Mouse (Mus musculus): ENCODE data around the gene Ccdc162. TPM values are rescaled to one million over a fixed set of nuclear protein-coding genes. Genes with fewer than 3 reads are reported as not detected.

Gene Ccdc162
- total and polyA plus RNA-seq, 2 experiments from 2014 or later: 1.2 to 3.2 TPM

DNA sequence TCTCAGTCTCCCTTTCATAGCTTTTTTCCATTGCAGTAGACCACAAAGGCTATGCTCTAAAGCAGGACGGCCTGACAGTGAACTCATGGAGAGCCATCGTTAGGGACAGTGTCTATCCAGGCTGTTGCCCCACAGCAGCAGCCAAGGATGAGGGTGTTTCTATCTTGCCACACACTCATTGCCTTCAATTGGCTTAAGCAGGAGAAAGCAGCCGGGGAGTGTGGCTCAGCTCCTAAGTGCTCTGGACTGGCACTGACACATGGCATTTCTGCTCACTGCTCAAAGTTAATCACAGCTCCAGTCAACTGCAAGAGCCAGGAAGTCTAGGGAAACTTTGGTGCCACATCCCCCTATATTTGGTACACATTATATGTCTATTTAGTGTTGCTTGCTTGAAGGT lies 64.9 kb downstream of the Ccdc162 start:
- Histone ChIP-seq H3K27ac (ENCODE audit: low read depth, low read length) (no peak overlapping the region), H3K9me3 (ENCODE audit: low read length) (no peaks in the 10 kb centered on the region), H3K36me3 (ENCODE audit: insufficient read depth) (no peaks in the 10 kb centered on the region), H3K4me2 (ENCODE audit: low read depth) (no peak overlapping the region), H3K4me1 (ENCODE audit: insufficient read depth) (no peaks in the 10 kb centered on the region), H3K27me3 (ENCODE audit: insufficient read depth, low read length) (no peaks in the 10 kb centered on the region), H3K4me3 (ENCODE audit: low read depth, low read length) (no peak overlapping the region), H3K9ac (no peak overlapping the region)
- DNase-seq (no peak), ATAC-seq (no peak)
- WGBS: 55% methylated on average over 3 of the region's 3 CpGs
- no peak for TF ChIP-seq CTCF (IDR thresholded peaks at IDR 0.05; ENCODE audit: low read depth)

DNA sequence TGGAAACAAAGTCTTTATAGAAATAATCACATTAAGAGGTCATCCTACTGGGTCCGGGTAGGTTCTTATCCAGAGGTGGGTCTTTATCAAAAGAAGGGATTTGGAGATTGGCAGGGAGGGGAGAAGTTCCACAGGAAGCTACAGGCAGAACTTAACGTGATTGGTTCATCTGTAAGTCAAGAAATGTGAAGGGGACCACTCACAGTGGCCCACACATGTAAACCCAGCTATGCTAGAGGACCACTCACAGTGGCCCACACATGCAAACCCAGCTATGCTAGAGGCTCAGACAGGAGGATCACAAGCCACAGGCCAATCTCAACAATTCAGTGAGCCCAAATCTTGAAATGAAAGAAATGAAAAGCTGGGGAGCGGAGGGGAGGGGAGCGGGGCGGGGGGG lies 67.2 kb downstream of the Ccdc162 start:
- no peaks in the 10 kb centered on the region for H3K27me3 ChIP-seq (ENCODE audit: insufficient read depth, low read length)
- DNase-seq (no peak), ATAC-seq (no peak)
- no peaks in the 10 kb centered on the region for H3K4me1 ChIP-seq (ENCODE audit: insufficient read depth)
- 92% methylated on average over 3 of the region's 5 CpGs for WGBS
- no peak overlapping the region for H3K27ac ChIP-seq (ENCODE audit: low read depth, low read length)
- no peaks in the 10 kb centered on the region for H3K36me3 ChIP-seq (ENCODE audit: insufficient read depth)
- no peak overlapping the region for H3K4me3 ChIP-seq (ENCODE audit: low read depth, low read length)
- no peak overlapping the region for H3K9ac ChIP-seq
- H3K4me2 ChIP-seq (ENCODE audit: low read depth): no peak overlapping the region
- no peak for TF ChIP-seq CTCF (IDR thresholded peaks at IDR 0.05; ENCODE audit: low read depth)
- H3K9me3 ChIP-seq (ENCODE audit: low read length): no peaks in the 10 kb centered on the region

DNA sequence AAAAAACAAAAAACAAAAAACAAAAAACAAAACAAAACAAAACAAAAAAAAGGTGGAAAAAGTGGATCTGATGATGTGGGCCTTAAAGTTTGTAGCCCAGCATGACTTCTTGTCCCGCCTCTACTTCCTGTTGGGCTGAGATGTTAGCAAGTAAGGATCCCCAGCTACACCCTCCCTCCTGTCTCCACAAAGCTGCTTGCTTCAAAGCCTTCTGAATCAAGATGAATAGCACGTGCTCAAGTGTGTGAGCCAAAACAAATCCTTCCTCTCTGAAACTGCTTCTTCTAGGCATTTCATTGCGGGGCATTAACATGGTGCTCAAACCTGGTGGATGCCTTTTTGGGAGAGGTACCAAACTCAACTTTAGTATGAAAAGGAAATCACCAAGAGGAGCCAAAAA lies 77.7 kb downstream of the Ccdc162 start:
- Histone ChIP-seq H3K4me2 (ENCODE audit: low read depth) (no peak overlapping the region), H3K36me3 (ENCODE audit: insufficient read depth) (no peaks in the 10 kb centered on the region), H3K9me3 (ENCODE audit: low read length) (no peaks in the 10 kb centered on the region), H3K4me1 (ENCODE audit: insufficient read depth) (no peaks in the 10 kb centered on the region), H3K27ac (ENCODE audit: low read depth, low read length) (no peak overlapping the region), H3K27me3 (ENCODE audit: insufficient read depth, low read length) (no peaks in the 10 kb centered on the region), H3K4me3 (ENCODE audit: low read depth, low read length) (no peak overlapping the region), H3K9ac (no peak overlapping the region)
- ATAC-seq (no peak), DNase-seq (no peak)
- WGBS: 75% methylated on average over 3 of the region's 3 CpGs
- no peak for TF ChIP-seq CTCF (IDR thresholded peaks at IDR 0.05; ENCODE audit: low read depth)

DNA sequence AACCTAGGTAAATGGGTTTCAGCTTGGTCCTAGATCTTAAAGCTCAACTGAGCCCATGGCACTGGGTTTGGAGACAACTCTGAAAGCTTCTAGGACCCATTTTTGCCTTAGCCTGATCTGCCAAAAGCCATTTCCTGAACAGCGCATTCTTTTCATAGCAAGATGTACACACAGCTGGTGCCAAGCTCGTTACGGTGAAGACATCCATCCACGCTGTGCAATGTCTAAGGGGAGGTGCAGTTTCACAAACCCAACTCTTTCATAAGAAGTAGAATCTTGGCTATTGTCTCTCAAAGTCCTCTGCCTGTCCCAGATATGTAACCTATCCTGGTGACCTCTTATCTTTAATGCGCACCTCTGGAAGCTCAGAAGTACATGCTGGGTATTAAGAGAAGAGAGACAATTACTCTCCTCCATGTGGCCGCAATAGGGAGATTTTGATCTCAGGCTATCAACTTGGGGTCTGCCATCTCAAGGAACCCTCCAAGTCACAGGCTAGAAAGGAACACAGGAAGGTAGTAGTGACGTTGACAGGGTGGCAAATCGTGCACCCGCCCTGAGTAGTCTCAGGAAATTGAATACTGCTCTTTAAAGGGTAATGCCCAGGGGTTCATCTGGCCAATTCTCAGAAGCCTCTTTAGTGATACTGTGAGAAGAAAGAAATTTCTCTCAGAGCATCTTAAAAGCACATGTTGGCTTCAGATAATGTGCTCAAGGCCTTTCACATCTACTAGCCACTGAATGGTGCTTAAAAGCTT lies 81.0 kb downstream of the Ccdc162 start:
- Histone ChIP-seq H3K9ac (no peak overlapping the region), H3K27ac (ENCODE audit: low read depth, low read length) (no peak overlapping the region), H3K4me1 (ENCODE audit: insufficient read depth) (no peaks in the 10 kb centered on the region), H3K4me2 (ENCODE audit: low read depth) (no peak overlapping the region), H3K36me3 (ENCODE audit: insufficient read depth) (no peaks in the 10 kb centered on the region), H3K9me3 (ENCODE audit: low read length) (no peaks in the 10 kb centered on the region), H3K4me3 (ENCODE audit: low read depth, low read length) (no peak overlapping the region), H3K27me3 (ENCODE audit: insufficient read depth, low read length) (no peaks in the 10 kb centered on the region)
- WGBS: 73% methylated on average over 9 of the region's 9 CpGs
- ATAC-seq: no peak
- DNase-seq: no peak
- TF ChIP-seq CTCF (IDR thresholded peaks at IDR 0.05; ENCODE audit: low read depth): no peak

DNA sequence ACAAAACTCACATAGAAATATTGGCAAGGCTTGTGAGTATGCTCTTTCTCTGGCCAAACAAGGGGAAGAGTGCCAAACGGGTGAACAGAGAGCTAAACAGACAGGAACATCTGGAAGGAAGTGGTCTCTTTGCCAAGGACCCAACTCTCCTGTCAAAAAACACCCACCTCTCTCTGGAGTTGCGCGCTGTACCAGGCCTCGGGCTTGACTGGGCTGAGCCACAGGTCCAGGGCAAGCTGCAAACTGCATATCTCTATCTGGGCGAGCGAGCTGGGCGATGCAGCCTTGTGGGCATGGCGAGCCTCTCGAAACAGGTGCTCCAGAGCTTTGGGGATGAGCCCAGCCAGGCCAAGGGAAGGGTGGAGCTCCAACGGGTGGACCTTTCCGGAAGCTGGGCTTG lies 82.6 kb downstream of the Ccdc162 start:
- Histone ChIP-seq H3K4me3 (ENCODE audit: low read depth, low read length) (no peak overlapping the region), H3K9ac (no peak overlapping the region)
- no peak for TF ChIP-seq CTCF (IDR thresholded peaks at IDR 0.05; ENCODE audit: low read depth)

DNA sequence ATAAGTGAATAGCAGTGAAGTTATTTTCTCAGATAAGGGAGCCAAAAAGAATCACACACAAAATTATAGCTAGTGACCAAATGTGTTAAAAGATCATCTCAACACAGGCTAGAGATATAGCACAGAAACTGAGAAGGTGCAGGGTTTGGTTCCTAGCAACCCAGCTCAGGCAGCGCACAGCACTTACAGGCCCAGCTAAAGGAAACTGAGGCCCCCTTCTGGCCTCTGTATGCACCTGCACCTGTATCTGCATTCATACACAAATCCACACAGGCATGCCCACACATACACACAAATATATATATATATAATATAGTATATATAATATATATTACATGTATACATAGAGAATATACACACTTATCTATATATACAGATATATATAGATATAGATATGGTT lies 84.4 kb downstream of the Ccdc162 start:
- Histone ChIP-seq H3K4me2 (ENCODE audit: low read depth) (no peak overlapping the region), H3K9me3 (ENCODE audit: low read length) (no peaks in the 10 kb centered on the region), H3K9ac (no peak overlapping the region), H3K27ac (ENCODE audit: low read depth, low read length) (no peak overlapping the region), H3K36me3 (ENCODE audit: insufficient read depth) (no peaks in the 10 kb centered on the region), H3K4me1 (ENCODE audit: insufficient read depth) (no peaks in the 10 kb centered on the region), H3K27me3 (ENCODE audit: insufficient read depth, low read length) (no peaks in the 10 kb centered on the region), H3K4me3 (ENCODE audit: low read depth, low read length) (no peak overlapping the region)
- no peak for TF ChIP-seq CTCF (IDR thresholded peaks at IDR 0.05; ENCODE audit: low read depth)
- WGBS: 100% methylated on average over 1 of the region's 1 CpGs
- ATAC-seq (no peak), DNase-seq (no peak)

More for the DNA sequence above, 82.6 kb downstream of the Ccdc162 start:
- DNase-seq (no peak), ATAC-seq (no peak)
- no peak overlapping the region for H3K4me2 ChIP-seq (ENCODE audit: low read depth)
- H3K36me3 ChIP-seq (ENCODE audit: insufficient read depth): no peaks in the 10 kb centered on the region
- 96% methylated on average over 11 of the region's 11 CpGs for WGBS
- no peak overlapping the region for H3K27ac ChIP-seq (ENCODE audit: low read depth, low read length)
- no peaks in the 10 kb centered on the region for H3K4me1 ChIP-seq (ENCODE audit: insufficient read depth)
- no peaks in the 10 kb centered on the region for H3K27me3 ChIP-seq (ENCODE audit: insufficient read depth, low read length)
- no peaks in the 10 kb centered on the region for H3K9me3 ChIP-seq (ENCODE audit: low read length)

DNA sequence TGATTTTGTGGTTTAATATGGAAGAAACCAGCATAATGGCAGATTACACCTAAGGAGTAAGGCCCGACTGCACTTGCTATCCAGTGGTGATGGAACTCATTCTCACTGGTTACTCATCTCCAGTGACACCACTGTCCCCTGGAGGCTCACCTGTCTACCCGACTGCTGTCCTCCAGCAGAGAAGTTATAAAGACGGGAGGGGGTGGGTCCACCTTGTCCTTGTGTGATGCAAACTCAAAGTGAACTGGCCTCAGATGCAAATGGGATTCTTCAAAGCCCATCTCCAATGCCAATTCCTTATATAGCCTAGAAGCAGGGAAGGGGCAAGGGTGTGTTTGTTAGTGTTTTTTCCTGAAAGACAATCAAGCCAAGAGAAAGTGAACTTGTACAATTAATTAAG lies 89.4 kb downstream of the Ccdc162 start:
- Histone ChIP-seq H3K27me3 (ENCODE audit: insufficient read depth, low read length) (no peaks in the 10 kb centered on the region), H3K9me3 (ENCODE audit: low read length) (no peaks in the 10 kb centered on the region), H3K9ac (no peak overlapping the region), H3K27ac (ENCODE audit: low read depth, low read length) (no peak overlapping the region), H3K4me1 (ENCODE audit: insufficient read depth) (no peaks in the 10 kb centered on the region), H3K36me3 (ENCODE audit: insufficient read depth) (no peaks in the 10 kb centered on the region), H3K4me3 (ENCODE audit: low read depth, low read length) (no peak overlapping the region), H3K4me2 (ENCODE audit: low read depth) (no peak overlapping the region)
- WGBS: 86% methylated on average over 3 of the region's 3 CpGs
- ATAC-seq (no peak), DNase-seq (no peak)
- TF ChIP-seq CTCF (IDR thresholded peaks at IDR 0.05; ENCODE audit: low read depth): no peak

Data from forebrain, postnatal 0 days (tissue).